Comparison of ENCODE assay signal across 23 mouse cellular contexts in the genomic region with DNA sequence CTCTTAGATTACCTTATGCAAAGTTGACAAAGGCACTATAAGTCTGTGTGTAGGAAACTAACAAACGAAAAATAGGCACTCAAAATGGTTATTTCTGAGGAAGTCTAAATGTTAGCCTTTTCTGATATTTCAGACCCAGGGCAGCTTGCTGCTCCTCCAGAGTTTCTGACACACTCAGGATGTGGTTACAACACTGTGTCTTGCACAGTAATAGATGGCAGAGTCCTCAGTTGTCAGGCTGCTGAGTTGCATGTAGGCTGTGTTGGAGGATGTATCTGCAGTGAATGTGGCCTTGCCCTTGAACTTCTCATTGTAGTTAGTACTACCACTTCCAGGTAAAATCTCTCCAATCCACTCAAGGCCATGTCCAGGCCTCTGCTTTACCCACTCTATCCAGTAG.
DNase-seq lines count a peak whose midpoint lies in the region; ATAC-seq and TF ChIP-seq lines count a peak whose summit lies in the region.
"Had no signal": no experiment of that assay in that cellular context is flagged by ENCODE, and none has a peak within 500 bp of the region (broad histone marks: within the 10 kb centered on the region; RNA-seq: fewer than 3 reads in every experiment).

No protein-coding gene starts in this region.

- no peak overlapping the region for H3K4me3 ChIP-seq in forebrain, embryonic 12.5 days (replicated peaks)
- no peak overlapping the region for H3K4me3 ChIP-seq in stomach, postnatal 0 days (ENCODE audit: low read depth, low read length)
- no peak overlapping the region for H3K4me3 ChIP-seq in hindbrain, embryonic 13.5 days
- H3K4me3 ChIP-seq: embryonic facial prominence, embryonic 15.5 days; erythroblast, embryonic 14.5 days; forebrain, embryonic 10.5 days; forebrain, embryonic 15.5 days; heart, embryonic 10.5 days; heart, embryonic 15.5 days had no signal

- no peak overlapping the region for H3K27ac ChIP-seq in forebrain, embryonic 12.5 days
- H3K27ac ChIP-seq in stomach, postnatal 0 days (replicated peaks) = no peak overlapping the region
- no peak overlapping the region for H3K27ac ChIP-seq in hindbrain, embryonic 13.5 days
- H3K27ac ChIP-seq: embryonic facial prominence, embryonic 15.5 days; forebrain, embryonic 10.5 days; forebrain, embryonic 15.5 days; heart, embryonic 10.5 days; heart, embryonic 15.5 days had no signal

- peaks cover 41% of the 10 kb centered on the region for H3K9me3 ChIP-seq in forebrain, embryonic 12.5 days
- H3K9me3 ChIP-seq in stomach, postnatal 0 days (ENCODE audit: control insufficient read depth, low read length) = no peaks in the 10 kb centered on the region
- peaks cover 33% of the 10 kb centered on the region for H3K9me3 ChIP-seq in hindbrain, embryonic 13.5 days
- H3K9me3 ChIP-seq: embryonic facial prominence, embryonic 15.5 days had no signal

- no peaks in the 10 kb centered on the region for H3K27me3 ChIP-seq in forebrain, embryonic 12.5 days
- no peaks in the 10 kb centered on the region for H3K27me3 ChIP-seq in stomach, postnatal 0 days (ENCODE audit: control insufficient read depth, insufficient read depth, low read length)
- H3K27me3 ChIP-seq in hindbrain, embryonic 13.5 days = no peaks in the 10 kb centered on the region
- H3K27me3 ChIP-seq: embryonic facial prominence, embryonic 15.5 days; forebrain, embryonic 15.5 days; heart, embryonic 15.5 days had no signal

- H3K36me3 ChIP-seq in forebrain, embryonic 12.5 days (replicated peaks) = no peaks in the 10 kb centered on the region
- H3K36me3 ChIP-seq in stomach, postnatal 0 days (ENCODE audit: control insufficient read depth, insufficient read depth, low read length) = no peaks in the 10 kb centered on the region
- H3K36me3 ChIP-seq in hindbrain, embryonic 13.5 days = no peaks in the 10 kb centered on the region
- H3K36me3 ChIP-seq: embryonic facial prominence, embryonic 15.5 days; forebrain, embryonic 10.5 days; forebrain, embryonic 15.5 days; heart, embryonic 10.5 days; heart, embryonic 15.5 days had no signal

- TF ChIP-seq CTCF in stomach, postnatal 0 days (IDR thresholded peaks at IDR 0.05; ENCODE audit: low read depth) = no peak

- WGBS in forebrain, embryonic 12.5 days = 76% methylated on average over 1 of the region's 1 CpGs
- WGBS in stomach, postnatal 0 days = 62% methylated on average over 1 of the region's 1 CpGs
- WGBS in hindbrain, embryonic 13.5 days = 89% methylated on average over 1 of the region's 1 CpGs

- no peak overlapping the region for H3K9ac ChIP-seq in forebrain, embryonic 12.5 days
- no peak overlapping the region for H3K9ac ChIP-seq in stomach, postnatal 0 days (ENCODE audit: low read length)
- H3K9ac ChIP-seq in hindbrain, embryonic 13.5 days = no peak overlapping the region
- H3K9ac ChIP-seq: embryonic facial prominence, embryonic 15.5 days; forebrain, embryonic 15.5 days; heart, embryonic 15.5 days had no signal

- peak; percentile 49 for ATAC-seq in CD4-positive, CD25-positive, alpha-beta regulatory T cell, adult 4 months
- 0 out of 2 replicates have a peak, but pooled peaks have one; percentile 11 for ATAC-seq in megakaryocyte, adult 5-6 weeks (ENCODE audit: poor library complexity, severe bottlenecking)
- ATAC-seq in forebrain, embryonic 12.5 days (ENCODE audit: low FRiP score) = no peak
- no peak for ATAC-seq in stomach, postnatal 0 days (ENCODE audit: low FRiP score, low TSS enrichment)
- ATAC-seq in hindbrain, embryonic 13.5 days (ENCODE audit: low FRiP score) = no peak
- ATAC-seq: forebrain, embryonic 15.5 days; hindbrain, embryonic 16.5 days had no signal

- no peak for TF ChIP-seq EP300 in stomach, postnatal 0 days (optimal IDR thresholded peaks at IDR 0.05)

- DNase-seq in CD4-positive helper T cell, adult 2 months (ENCODE audit: low read depth, low spot score) = peak; percentile 13
- DNase-seq in thymus, postnatal 36 days = peak; percentile 26 to 37
- DNase-seq in stomach, postnatal 0 days (ENCODE audit: low spot score) = no peak
- DNase-seq: adrenal gland, adult 8-10 months; B cell, adult 2 months; cerebellum, adult 11 months; cerebellum, adult 9-10 months; embryo, embryonic 11 days; gastrocnemius, postnatal 36 days; heart, adult 18-20 months; heart, postnatal 14 days; kidney, adult 11 months had no signal

- no peaks in the 10 kb centered on the region for H3K4me1 ChIP-seq in forebrain, embryonic 12.5 days
- no peaks in the 10 kb centered on the region for H3K4me1 ChIP-seq in stomach, postnatal 0 days (replicated peaks; ENCODE audit: control insufficient read depth, insufficient read depth)
- no peaks in the 10 kb centered on the region for H3K4me1 ChIP-seq in hindbrain, embryonic 13.5 days (replicated peaks)
- H3K4me1 ChIP-seq: embryonic facial prominence, embryonic 15.5 days; forebrain, embryonic 10.5 days; forebrain, embryonic 15.5 days; heart, embryonic 10.5 days; heart, embryonic 15.5 days had no signal

- H3K4me2 ChIP-seq in forebrain, embryonic 12.5 days = no peak overlapping the region
- no peak overlapping the region for H3K4me2 ChIP-seq in stomach, postnatal 0 days (replicated peaks; ENCODE audit: low read depth)
- no peak overlapping the region for H3K4me2 ChIP-seq in hindbrain, embryonic 13.5 days
- H3K4me2 ChIP-seq: embryonic facial prominence, embryonic 15.5 days; forebrain, embryonic 15.5 days; heart, embryonic 15.5 days had no signal

Comparison
In these comparisons a context has a peak if more than half of its experiments do, and no peak if none do; other contexts are left out.
1. ATAC-seq: peak in CD4-positive, CD25-positive, alpha-beta regulatory T cell, adult 4 months (single experiment) and megakaryocyte, adult 5-6 weeks (single experiment); none in forebrain, embryonic 12.5 days (single experiment), stomach, postnatal 0 days (single experiment) and hindbrain, embryonic 13.5 days (single experiment).